Mouse (Mus musculus): Measurements from ENCODE around the gene Zfp229. TPM values are rescaled to one million over a fixed set of nuclear protein-coding genes. Genes with fewer than 3 reads are reported as not detected.
A peak's percentile ranks its signal among the peaks of the same experiment; 100 is the strongest.
"Not testable (repeated sequence)": the region's sequence is repeated elsewhere in the genome, so short reads cannot be mapped to it uniquely, and the experiment has no call there.

Gene Zfp229
- polyA plus RNA-seq (2015; fragmentation: Nextera tagmentation; extraction: Ambion mirVana): 10.3 and 11.4 TPM in 2 replicates

DNA sequence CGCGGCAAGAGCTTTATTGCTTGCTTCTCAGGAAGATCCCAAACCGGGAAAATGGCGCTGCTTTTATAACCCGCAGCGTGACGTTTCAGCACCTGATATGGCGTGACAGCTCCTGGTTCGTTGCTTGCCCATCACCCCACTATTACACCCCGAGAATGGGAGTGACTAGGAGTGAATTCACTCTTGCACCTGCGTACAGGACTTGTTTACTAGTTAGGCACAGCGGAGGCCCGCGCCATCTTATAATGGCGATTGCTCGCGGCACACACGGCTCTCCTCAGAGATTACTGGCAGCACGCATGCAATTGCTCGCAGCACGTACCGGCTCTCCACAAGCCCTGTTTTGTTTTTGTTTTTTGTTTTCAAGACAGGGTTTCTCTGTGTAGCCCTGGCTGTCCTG lies at the start of gene Zfp229:
Gene Zfp229, plus strand, starts transcription at position 301 of the 400 bp plus-strand sequence.
- not testable (repeated sequence) for ATAC-seq (ENCODE audit: low FRiP score); H3K27me3 ChIP-seq; H3K4me3 ChIP-seq; H3K4me2 ChIP-seq; H3K27ac ChIP-seq; H3K9me3 ChIP-seq; H3K36me3 ChIP-seq; H3K9ac ChIP-seq
- H3K4me1 ChIP-seq (replicated peaks): peaks cover 10% of the 10 kb centered on the region
- 95% methylated on average over 15 of the region's 22 CpGs for WGBS

DNA sequence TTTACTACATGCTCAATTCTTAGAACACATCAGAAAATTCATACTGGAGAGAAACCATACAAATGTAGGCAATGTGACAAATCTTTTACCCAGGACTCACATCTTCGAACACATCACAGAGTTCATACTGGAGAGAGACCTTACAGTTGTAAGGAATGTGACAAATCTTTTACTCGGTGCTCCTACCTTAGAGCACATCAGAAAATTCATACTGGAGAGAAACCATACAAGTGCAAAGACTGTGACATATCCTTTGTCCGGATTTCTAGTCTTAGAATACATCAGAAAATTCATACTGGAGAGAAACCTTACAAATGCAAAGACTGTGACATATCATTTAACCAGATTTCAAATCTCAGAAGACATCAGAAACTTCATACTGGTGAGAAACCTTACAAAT lies 39.0 kb upstream of the Zfp229 start, which contains the start of gene Gm10226:
Gene Gm10226, plus strand, starts transcription at position 301 of the 400 bp plus-strand sequence.
- ATAC-seq (ENCODE audit: low FRiP score): no peak
- no peak within 1 kb of the TSS for H3K4me2 ChIP-seq
- H3K4me1 ChIP-seq (replicated peaks): no peaks in the 10 kb centered on the region
- H3K36me3 ChIP-seq: peaks cover 56% of the 10 kb centered on the region
- no peak within 1 kb of the TSS for H3K4me3 ChIP-seq
- H3K27me3 ChIP-seq: no peaks in the 10 kb centered on the region
- H3K9me3 ChIP-seq: no peaks in the 10 kb centered on the region
- H3K27ac ChIP-seq: no peak within 1 kb of the TSS
- no peak within 1 kb of the TSS for H3K9ac ChIP-seq
- WGBS: 95% methylated on average over 3 of the region's 3 CpGs

DNA sequence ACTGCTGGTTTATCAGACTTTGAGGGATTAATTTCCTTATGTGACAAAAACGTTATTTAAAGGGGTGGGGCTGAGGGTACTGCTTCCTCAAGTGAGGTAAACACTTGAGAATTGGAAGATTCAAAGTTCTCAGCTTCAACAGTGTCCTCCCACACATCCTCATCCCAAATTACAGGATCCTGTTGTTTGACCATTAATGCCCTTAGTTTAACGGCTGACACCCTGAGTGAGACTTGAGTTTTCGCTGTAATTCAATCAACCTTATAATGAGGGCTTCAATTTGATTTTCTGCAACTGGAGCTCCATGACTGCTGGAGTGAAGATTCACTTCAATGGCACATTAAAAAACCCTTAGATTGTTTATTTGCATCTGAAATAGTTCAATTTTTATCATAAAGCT lies 37.3 kb upstream of the Zfp229 start:
- Histone ChIP-seq H3K9me3 (no peaks in the 10 kb centered on the region), H3K4me2 (no peak overlapping the region), H3K4me3 (no peak overlapping the region), H3K27me3 (no peaks in the 10 kb centered on the region), H3K4me1 (replicated peaks) (no peaks in the 10 kb centered on the region), H3K27ac (no peak overlapping the region), H3K9ac (no peak overlapping the region), H3K36me3 (peaks cover 48% of the 10 kb centered on the region)
- 86% methylated on average over 3 of the region's 3 CpGs for WGBS
- ATAC-seq (ENCODE audit: low FRiP score): no peak

DNA sequence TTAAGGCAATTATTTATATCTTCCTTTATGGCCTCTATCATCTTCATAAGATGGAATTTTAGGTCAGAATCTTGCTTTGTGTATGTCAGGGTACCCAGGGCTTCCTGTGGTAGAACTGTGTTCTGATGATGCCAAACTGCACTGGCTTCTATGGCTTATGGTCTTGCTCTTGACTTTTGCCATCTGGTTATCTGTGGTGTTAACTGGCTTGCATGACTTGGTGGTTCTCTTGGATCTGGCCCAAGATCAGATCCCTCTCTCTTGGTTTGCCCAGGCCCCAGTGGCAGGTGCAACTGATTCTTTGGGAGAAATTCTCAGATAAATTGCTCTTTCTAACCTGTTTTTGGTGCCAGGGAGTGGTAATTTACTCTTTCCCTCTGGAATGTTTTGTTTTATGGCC lies 34.5 kb upstream of the Zfp229 start:
- no peaks in the 10 kb centered on the region for H3K9me3 ChIP-seq
- H3K36me3 ChIP-seq: peaks cover 25% of the 10 kb centered on the region
- H3K9ac ChIP-seq: no peak overlapping the region
- H3K27me3 ChIP-seq: no peaks in the 10 kb centered on the region
- H3K4me1 ChIP-seq (replicated peaks): no peaks in the 10 kb centered on the region
- no peak overlapping the region for H3K4me3 ChIP-seq
- H3K4me2 ChIP-seq: no peak overlapping the region
- no peak for ATAC-seq (ENCODE audit: low FRiP score)
- H3K27ac ChIP-seq: no peak overlapping the region

DNA sequence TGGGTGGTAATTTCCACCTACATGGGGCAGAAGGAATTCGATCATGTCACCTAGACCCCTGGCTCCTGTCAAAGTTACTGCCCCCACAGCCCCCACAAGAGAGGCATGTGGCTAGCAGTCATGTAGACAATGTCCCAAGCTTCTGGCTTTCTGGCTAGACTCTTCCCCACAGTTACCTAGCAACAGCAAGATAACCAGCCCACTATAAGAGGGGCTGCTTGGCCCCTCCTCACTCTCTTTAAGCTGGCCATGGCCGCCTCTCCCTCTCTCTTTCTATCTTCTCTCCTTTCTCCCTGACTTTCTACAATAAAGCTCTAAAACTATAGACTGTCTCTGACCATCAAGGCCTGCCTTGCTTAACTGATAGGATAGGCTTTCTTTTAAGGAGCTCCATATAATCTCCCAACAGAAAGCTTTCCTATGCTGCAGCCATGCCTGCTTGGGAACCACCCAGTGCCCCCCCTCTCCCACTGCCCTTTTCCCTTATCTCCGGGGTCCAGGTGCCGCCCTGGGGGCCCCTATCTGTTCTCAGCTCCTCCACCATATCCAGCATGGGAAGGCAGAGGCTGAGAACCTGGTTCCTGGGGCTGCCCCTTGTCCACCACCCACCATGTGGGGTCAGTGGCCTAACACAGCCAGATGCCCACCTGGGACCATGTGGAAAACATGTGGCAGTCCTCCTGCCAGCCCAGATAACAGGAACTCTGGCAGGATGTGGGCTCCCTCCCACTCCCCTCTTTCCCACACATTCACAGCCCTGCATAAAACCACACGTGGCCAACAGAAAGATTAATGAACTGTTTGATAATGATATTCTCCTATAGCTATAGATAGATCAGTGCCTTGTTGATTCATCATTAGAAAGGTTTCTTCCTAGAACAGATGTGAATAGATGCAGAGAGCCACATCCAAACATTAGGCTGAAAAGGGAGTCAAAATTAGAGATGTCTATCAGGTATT lies 28.0 kb upstream of the Zfp229 start:
- Histone ChIP-seq H3K4me2 (no peak overlapping the region), H3K36me3 (no peaks in the 10 kb centered on the region), H3K27me3 (no peaks in the 10 kb centered on the region), H3K4me3 (no peak overlapping the region), H3K9ac (no peak overlapping the region), H3K9me3 (no peaks in the 10 kb centered on the region), H3K27ac (no peak overlapping the region), H3K4me1 (replicated peaks) (peaks cover 3% of the 10 kb centered on the region; the same call in 1 of the 2 replicates)
- no peak for ATAC-seq (ENCODE audit: low FRiP score)
- 53% methylated on average over 5 of the region's 5 CpGs for WGBS

DNA sequence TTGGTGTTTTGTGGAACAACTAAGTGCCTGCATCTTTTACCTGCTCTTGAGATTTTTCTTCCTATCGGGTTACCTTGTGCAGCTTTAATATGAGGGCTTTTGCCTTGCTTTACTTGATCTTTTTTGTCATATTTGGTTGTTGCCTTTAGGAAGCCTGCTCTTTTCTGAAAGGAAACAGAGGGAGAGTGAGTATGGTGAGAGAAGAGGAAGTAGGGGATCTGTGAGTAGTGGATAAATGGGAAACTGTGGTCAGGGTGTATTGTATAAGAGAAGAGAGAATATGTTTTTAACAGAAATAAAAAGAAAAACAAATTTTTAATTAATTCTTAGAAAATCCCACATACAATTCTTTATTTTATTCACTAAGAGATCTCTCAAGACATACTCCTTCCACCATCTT lies 27.2 kb upstream of the Zfp229 start:
- H3K4me1 ChIP-seq (replicated peaks): peaks cover 6% of the 10 kb centered on the region
- no peak for ATAC-seq (ENCODE audit: low FRiP score)
- H3K27me3 ChIP-seq: no peaks in the 10 kb centered on the region
- H3K36me3 ChIP-seq: no peaks in the 10 kb centered on the region
- no peak overlapping the region for H3K4me2 ChIP-seq
- no peak overlapping the region for H3K27ac ChIP-seq
- H3K9me3 ChIP-seq: no peaks in the 10 kb centered on the region
- 88% methylated on average over 1 of the region's 1 CpGs for WGBS
- H3K9ac ChIP-seq: no peak overlapping the region
- H3K4me3 ChIP-seq: no peak overlapping the region

DNA sequence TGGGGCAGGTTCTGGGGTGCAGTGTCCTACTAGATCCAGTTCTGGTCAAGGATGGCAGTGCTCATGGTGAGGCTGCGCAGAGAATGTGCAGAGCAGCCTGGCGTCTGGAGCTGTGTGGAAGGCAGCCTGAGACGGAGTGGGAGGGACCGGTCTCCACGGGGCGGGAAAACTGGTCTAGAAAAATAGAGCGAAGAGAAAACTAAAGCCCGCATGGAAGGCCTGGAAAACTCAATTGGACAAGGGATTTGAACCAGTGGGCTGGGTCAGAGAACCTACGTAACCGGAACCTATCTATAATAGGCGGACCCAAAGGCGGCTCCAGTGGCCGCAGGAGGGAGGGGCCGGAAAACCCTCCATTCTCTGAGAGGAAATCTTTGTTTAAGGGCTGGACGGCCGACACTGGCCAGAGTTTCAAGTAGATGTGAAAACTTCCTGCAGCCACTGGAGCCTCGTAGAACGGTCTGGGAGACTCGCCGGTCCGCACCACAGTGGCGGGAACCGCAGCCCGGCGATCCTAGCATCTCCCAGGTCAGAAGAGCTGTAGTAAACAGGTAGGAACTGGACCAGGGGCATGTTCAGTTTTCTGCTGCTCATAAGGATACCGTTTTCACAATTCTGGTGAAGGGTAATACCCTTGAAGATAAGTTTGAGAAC lies 23.1 kb upstream of the Zfp229 start, which contains the start of gene Zfp760:
Gene Zfp760, plus strand, starts transcription at position 399 of the 654 bp plus-strand sequence.
- WGBS: 2% methylated on average over 26 of the region's 26 CpGs
- H3K27me3 ChIP-seq: no peaks in the 10 kb centered on the region
- no peaks in the 10 kb centered on the region for H3K9me3 ChIP-seq
- H3K9ac ChIP-seq: peak within 1 kb of the TSS; percentile 78
- peak; percentile 98 for ATAC-seq (ENCODE audit: low FRiP score)
- peak within 1 kb of the TSS; percentile 57 for H3K4me2 ChIP-seq
- peak within 1 kb of the TSS; percentile 66 for H3K4me3 ChIP-seq
- peak within 1 kb of the TSS; percentile 88 for H3K27ac ChIP-seq
- H3K4me1 ChIP-seq (replicated peaks): peaks cover 18% of the 10 kb centered on the region
- peaks cover 13% of the 10 kb centered on the region for H3K36me3 ChIP-seq

DNA sequence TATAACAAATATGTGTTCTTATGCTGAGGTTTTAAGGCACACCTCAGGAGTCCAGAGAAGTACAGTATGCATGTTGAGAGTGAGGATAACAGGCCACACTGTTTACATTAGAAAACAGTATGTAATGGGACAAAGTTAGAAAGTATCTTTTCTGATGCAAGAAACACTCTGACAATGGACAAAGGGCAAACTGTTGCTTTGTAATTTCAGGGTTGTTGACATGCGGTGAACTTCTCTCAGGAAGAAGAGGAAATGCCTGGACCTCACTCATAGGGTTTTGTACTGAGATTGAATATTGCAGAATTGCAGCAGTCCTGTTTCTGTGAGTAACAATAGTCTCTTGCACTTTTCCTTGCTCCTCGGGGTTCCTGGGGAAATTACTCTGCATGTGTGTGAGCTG lies 22.2 kb upstream of the Zfp229 start:
- H3K36me3 ChIP-seq: peaks cover 17% of the 10 kb centered on the region
- no peaks in the 10 kb centered on the region for H3K27me3 ChIP-seq
- peaks cover 18% of the 10 kb centered on the region for H3K4me1 ChIP-seq (replicated peaks)
- WGBS: 33% methylated on average over 2 of the region's 2 CpGs
- peak overlapping the region; percentile 78 for H3K9ac ChIP-seq
- ATAC-seq (ENCODE audit: low FRiP score): no peak
- no peak overlapping the region for H3K27ac ChIP-seq
- H3K4me3 ChIP-seq: peak overlapping the region; percentile 66
- H3K9me3 ChIP-seq: no peaks in the 10 kb centered on the region
- peak overlapping the region; percentile 57 for H3K4me2 ChIP-seq

DNA sequence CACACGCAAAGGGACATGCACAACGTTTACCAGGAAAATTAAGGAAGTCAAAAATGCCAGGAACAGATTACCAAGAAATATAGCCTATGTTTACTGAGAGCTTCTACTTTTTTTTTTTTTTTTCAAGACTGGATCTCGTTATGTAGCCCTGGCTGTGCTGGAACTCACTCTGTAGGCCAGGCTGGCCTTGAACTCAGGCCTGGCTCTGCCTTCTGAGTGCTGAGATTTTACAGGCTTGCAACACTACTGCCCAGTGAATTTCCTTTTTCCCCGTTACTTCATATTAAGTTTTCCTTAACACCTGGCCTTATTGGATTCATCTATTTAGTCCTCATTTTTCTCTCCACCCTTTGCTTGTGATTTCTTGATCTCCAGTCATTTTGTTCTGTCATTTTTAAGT lies 2.5 kb downstream of the Zfp229 start:
- Histone ChIP-seq H3K36me3 (peaks cover 13% of the 10 kb centered on the region), H3K4me3 (peak overlapping the region; percentile 63), H3K9me3 (no peaks in the 10 kb centered on the region), H3K27me3 (no peaks in the 10 kb centered on the region), H3K27ac (peak overlapping the region; percentile 88), H3K4me2 (peak overlapping the region; percentile 57), H3K9ac (peak overlapping the region; percentile 83; the same call in 1 of the 2 replicates), H3K4me1 (replicated peaks) (peaks cover 10% of the 10 kb centered on the region)
- no peak for ATAC-seq (ENCODE audit: low FRiP score)
- WGBS: 91% methylated on average over 4 of the region's 4 CpGs

DNA sequence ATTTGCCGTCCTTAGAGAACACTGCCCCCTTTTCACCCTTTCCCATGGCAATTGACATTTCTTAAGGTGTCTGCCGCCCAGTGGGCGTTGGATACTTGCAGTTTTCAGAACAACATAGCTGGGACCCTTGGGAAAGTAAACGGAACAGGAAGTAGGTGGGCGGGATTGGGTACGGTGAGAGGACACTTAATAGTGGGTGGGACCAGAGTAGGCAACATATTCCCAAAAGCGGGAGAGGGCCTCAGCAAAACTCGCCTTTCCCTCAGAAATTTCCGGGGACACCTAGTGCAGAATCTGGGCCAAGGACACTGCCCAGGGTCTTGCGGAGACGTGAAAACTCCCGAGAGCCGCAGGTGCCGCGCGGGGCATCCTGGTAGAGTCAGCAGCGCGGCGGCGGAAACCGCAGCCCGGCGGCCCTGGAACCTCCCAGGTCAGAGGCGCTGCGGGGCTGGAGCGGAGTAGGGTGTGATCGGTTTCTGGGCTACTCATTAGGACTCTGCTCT lies 3.0 kb downstream of the Zfp229 start:
- Histone ChIP-seq H3K9me3 (no peaks in the 10 kb centered on the region), H3K27me3 (no peaks in the 10 kb centered on the region), H3K4me3 (peak overlapping the region; percentile 63), H3K36me3 (peaks cover 15% of the 10 kb centered on the region), H3K9ac (peak overlapping the region; percentile 83), H3K27ac (peak overlapping the region; percentile 88), H3K4me2 (peak overlapping the region; percentile 57), H3K4me1 (replicated peaks) (peaks cover 10% of the 10 kb centered on the region)
- peak; percentile 98 for ATAC-seq (ENCODE audit: low FRiP score)
- WGBS: 0% methylated on average over 27 of the region's 27 CpGs

DNA sequence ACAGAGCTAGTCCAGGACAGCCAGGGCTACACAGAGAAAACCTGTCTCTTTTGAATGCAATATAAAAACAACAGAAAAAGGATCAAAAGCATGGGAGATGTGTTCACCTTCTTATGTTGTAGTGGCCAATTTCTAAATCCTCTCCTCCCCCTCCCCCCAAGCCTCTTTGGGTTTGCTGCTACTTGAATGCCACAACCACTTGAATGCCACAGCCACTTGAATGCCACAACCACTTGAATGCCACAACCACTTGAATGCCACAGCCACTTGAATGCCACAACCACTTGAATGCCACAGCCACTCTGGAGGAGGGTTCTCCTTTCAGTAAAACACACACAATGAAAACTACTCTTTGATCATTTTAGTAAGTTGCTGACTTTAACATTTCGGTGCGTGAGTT lies 22.2 kb downstream of the Zfp229 start:
- Histone ChIP-seq H3K4me2 (no peak overlapping the region), H3K9ac (no peak overlapping the region), H3K36me3 (peaks cover 7% of the 10 kb centered on the region), H3K4me3 (no peak overlapping the region), H3K27me3 (0 out of 2 replicates have a peak, but pooled peaks cover 2% of the 10 kb centered on the region), H3K27ac (no peak overlapping the region), H3K9me3 (no peaks in the 10 kb centered on the region), H3K4me1 (replicated peaks) (peaks cover 14% of the 10 kb centered on the region)
- ATAC-seq (ENCODE audit: low FRiP score): no peak
- WGBS: 56% methylated on average over 2 of the region's 2 CpGs

Data from hindbrain, embryonic 13.5 days (tissue).